Mouse (Mus musculus) CH12.LX (cell line): Measurements from ENCODE around the gene Clec1b. TPM values are rescaled to one million over a fixed set of nuclear protein-coding genes. Genes with fewer than 3 reads are reported as not detected.

Source experiments
- DNase-seq: peaks from one replicate; pipeline ENCODE4 v3.0.0-alpha.2; 2013; ENCODE audit errors: extremely low read depth
- H3K27ac ChIP-seq: 2 replicates; pipeline ENCODE4 v1.5.1; 2012; ENCODE audit warnings: low read depth, mild to moderate bottlenecking, control low read depth, moderate library complexity; ENCODE audit not compliant: insufficient read depth
- H3K27me3 ChIP-seq: replicated peaks from 2 replicates; pipeline ENCODE3; 2012; ENCODE audit warnings: inconsistent platforms
- H3K36me3 ChIP-seq, 2 experiments: replicated peaks in 1 of 2; 2 replicates each; pipeline versions ENCODE3 to v1.6.1; 2012; ENCODE audit warnings: inconsistent platforms in 1 of 2, low read length in 1 of 2, mild to moderate bottlenecking in 1 of 2, mixed read lengths in 1 of 2, moderate library complexity in 1 of 2; ENCODE audit not compliant: control insufficient read depth in 1 of 2, insufficient read depth in 1 of 2
- H3K4me1 ChIP-seq, 2 experiments: 2 replicates each; pipeline ENCODE4 v1.6.1; 2012; ENCODE audit warnings: inconsistent platforms in 1 of 2, moderate library complexity in 1 of 2; ENCODE audit not compliant: insufficient read depth in 2 of 2, control insufficient read depth in 1 of 2
- H3K4me2 ChIP-seq: 2 replicates; pipeline ENCODE4 v1.6.1; 2012; ENCODE audit warnings: low read depth, mild to moderate bottlenecking, control low read depth; ENCODE audit not compliant: poor library complexity, insufficient read depth, severe bottlenecking
- H3K4me3 ChIP-seq, 3 experiments: fragments of 150-350 bp in 1 of 3; sonication (generic) in 1 of 3; replicated peaks in 1 of 3; 2 replicates each; pipeline versions ENCODE3 to v1.5.1; 2011 to 2012; ENCODE audit warnings: low read depth in 2 of 3, low read length in 2 of 3, mild to moderate bottlenecking in 2 of 3, moderate library complexity in 2 of 3, control low read depth in 1 of 3, improper control_type of control experiment in 1 of 3, inconsistent platforms in 1 of 3, mixed read lengths in 1 of 3; ENCODE audit not compliant: poor library complexity in 1 of 3
- H3K79me2 ChIP-seq: replicated peaks from 2 replicates; pipeline ENCODE4 v1.6.1; 2012; ENCODE audit warnings: mild to moderate bottlenecking, moderate library complexity; ENCODE audit not compliant: control insufficient read depth, poor library complexity, insufficient read depth, severe bottlenecking; ENCODE audit errors: extremely low read depth
- H3K9ac ChIP-seq: 2 replicates; pipeline ENCODE4 v1.6.1; 2012; ENCODE audit warnings: low read depth, mild to moderate bottlenecking, control low read depth, moderate library complexity; ENCODE audit not compliant: insufficient read depth
- H3K9me3 ChIP-seq: replicated peaks from 2 replicates; pipeline ENCODE3; 2012; ENCODE audit warnings: low read length, inconsistent platforms, mixed read lengths
- CHD1 ChIP-seq: IDR thresholded peaks from 2 replicates; pipeline ENCODE4 v1.6.1; 2012; ENCODE audit warnings: low read depth, low read length, improper control_type of control experiment, inconsistent platforms
- CHD2 ChIP-seq: IDR thresholded peaks from 2 replicates; pipeline ENCODE4 v1.6.1; 2011; ENCODE audit warnings: low read length, improper control_type of control experiment
- CTCF ChIP-seq, 2 experiments: IDR thresholded peaks in 1 of 2; conservative IDR thresholded peaks in 1 of 2; 2 replicates each; pipeline ENCODE4 v1.5.1; 2011 to 2012; ENCODE audit warnings: low read depth in 2 of 2, low read length in 2 of 2, improper control_type of control experiment in 1 of 2, inconsistent platforms in 1 of 2, mild to moderate bottlenecking in 1 of 2, moderate library complexity in 1 of 2
- E2F4 ChIP-seq: IDR thresholded peaks from 2 replicates; pipeline ENCODE4 v1.6.1; 2011; ENCODE audit warnings: low read depth, low read length, improper control_type of control experiment; ENCODE audit not compliant: insufficient replicate concordance
- EP300 ChIP-seq: IDR thresholded peaks from 2 replicates; pipeline ENCODE4 v1.6.1; 2011; ENCODE audit warnings: low read length, improper control_type of control experiment
- HCFC1 ChIP-seq: IDR thresholded peaks from 2 replicates; pipeline ENCODE4 v1.6.1; 2012; ENCODE audit warnings: low read depth, mild to moderate bottlenecking, inconsistent platforms, low read length, improper control_type of control experiment
- IRF4 ChIP-seq: IDR thresholded peaks from 2 replicates; pipeline ENCODE4 v1.6.1; 2014; ENCODE audit warnings: low read depth, mild to moderate bottlenecking, inconsistent platforms, low read length, improper control_type of control experiment
- JUN ChIP-seq: IDR thresholded peaks from 2 replicates; pipeline ENCODE4 v1.6.1; 2011; ENCODE audit warnings: low read depth, mild to moderate bottlenecking, low read length, improper control_type of control experiment, moderate library complexity; ENCODE audit not compliant: insufficient read depth
- JUND ChIP-seq: conservative IDR thresholded peaks from 2 replicates; pipeline ENCODE4 v1.6.1; 2011; ENCODE audit warnings: low read depth, low read length, improper control_type of control experiment
- MAFK ChIP-seq: IDR thresholded peaks from 2 replicates; pipeline ENCODE4 v1.6.1; 2011; ENCODE audit warnings: low read length, improper control_type of control experiment; ENCODE audit not compliant: insufficient replicate concordance
- MAZ ChIP-seq: IDR thresholded peaks from 2 replicates; pipeline ENCODE4 v1.6.1; 2012; ENCODE audit warnings: low read depth, mild to moderate bottlenecking, inconsistent platforms, low read length, improper control_type of control experiment, moderate library complexity
- MXI1 ChIP-seq: IDR thresholded peaks from 2 replicates; pipeline ENCODE4 v1.6.1; 2011; ENCODE audit warnings: mild to moderate bottlenecking, low read depth, low read length, improper control_type of control experiment
- NELFE ChIP-seq: IDR thresholded peaks from 2 replicates; pipeline ENCODE4 v1.6.1; 2011; ENCODE audit warnings: low read depth, low read length, improper control_type of control experiment
- PAX5 ChIP-seq: IDR thresholded peaks from 2 replicates; pipeline ENCODE4 v1.6.1; 2012; ENCODE audit warnings: low read length, inconsistent platforms, mixed read lengths
- RAD21 ChIP-seq: IDR thresholded peaks from 2 replicates; pipeline ENCODE4 v1.6.1; 2011; ENCODE audit warnings: low read depth, mild to moderate bottlenecking, low read length, improper control_type of control experiment, moderate library complexity
- RCOR1 ChIP-seq: conservative IDR thresholded peaks from 2 replicates; pipeline ENCODE4 v1.6.1; 2012; ENCODE audit warnings: low read depth, mild to moderate bottlenecking, inconsistent platforms, low read length, improper control_type of control experiment
- SIN3A ChIP-seq: IDR thresholded peaks from 2 replicates; pipeline ENCODE4 v1.6.1; 2012; ENCODE audit warnings: low read length, improper control_type of control experiment, inconsistent platforms
- TCF12 ChIP-seq: IDR thresholded peaks from 2 replicates; pipeline ENCODE4 v1.6.1; 2014; ENCODE audit warnings: low read depth, mild to moderate bottlenecking, inconsistent platforms, low read length, improper control_type of control experiment
- USF2 ChIP-seq: conservative IDR thresholded peaks from 2 replicates; pipeline ENCODE4 v1.6.1; 2011; ENCODE audit warnings: low read depth, low read length, improper control_type of control experiment
- ZC3H11A ChIP-seq: IDR thresholded peaks from 2 replicates; pipeline ENCODE4 v1.6.1; 2012; ENCODE audit warnings: low read depth, mild to moderate bottlenecking, inconsistent platforms, low read length, improper control_type of control experiment
- ZMIZ1 ChIP-seq: IDR thresholded peaks from 2 replicates; pipeline ENCODE4 v1.6.1; 2012; ENCODE audit warnings: low read depth, mild to moderate bottlenecking, inconsistent platforms, low read length, improper control_type of control experiment
- dilution Hi-C: fragments of 300-500 bp; cut with MboI; formaldehyde crosslinking; loops from 2 replicates; pipeline ENCODE4 v1.14.3; 2020; ENCODE audit warnings: low sequenced_read_pairs; ENCODE audit not compliant: extremely low pct_unique_long_range_greater_than_20kb, extremely low pct_ligation_motif_present
- in situ Hi-C: fragments of 300-500 bp; cut with MboI; formaldehyde crosslinking; loops from 3 replicates; pipeline ENCODE4 v1.14.3; 2019; ENCODE audit warnings: low sequenced_read_pairs, low pct_ligation_motif_present, low pct_unique_long_range_greater_than_20kb, mixed read lengths
- polyA plus RNA-seq: library from polyadenylated mRNA; unstranded; fragments of >175 nt; gene quantifications from 2 replicates; pipeline ENCODE4 v1.2.1, GENCODE M21; 2012; ENCODE audit warnings: low read depth; ENCODE audit not compliant: insufficient read length
- total RNA-seq, 2 experiments: library from RNA; depleted of rRNA; stranded (reverse); fragments of 300-350 nt in 1 of 2; fragments of >200 nt in 1 of 2; gene quantifications; 2 replicates each; pipeline ENCODE4 v1.2.3; 2012 to 2014

Clec1b gene
- total and polyA plus RNA-seq, 3 experiments = not detected

DNA sequence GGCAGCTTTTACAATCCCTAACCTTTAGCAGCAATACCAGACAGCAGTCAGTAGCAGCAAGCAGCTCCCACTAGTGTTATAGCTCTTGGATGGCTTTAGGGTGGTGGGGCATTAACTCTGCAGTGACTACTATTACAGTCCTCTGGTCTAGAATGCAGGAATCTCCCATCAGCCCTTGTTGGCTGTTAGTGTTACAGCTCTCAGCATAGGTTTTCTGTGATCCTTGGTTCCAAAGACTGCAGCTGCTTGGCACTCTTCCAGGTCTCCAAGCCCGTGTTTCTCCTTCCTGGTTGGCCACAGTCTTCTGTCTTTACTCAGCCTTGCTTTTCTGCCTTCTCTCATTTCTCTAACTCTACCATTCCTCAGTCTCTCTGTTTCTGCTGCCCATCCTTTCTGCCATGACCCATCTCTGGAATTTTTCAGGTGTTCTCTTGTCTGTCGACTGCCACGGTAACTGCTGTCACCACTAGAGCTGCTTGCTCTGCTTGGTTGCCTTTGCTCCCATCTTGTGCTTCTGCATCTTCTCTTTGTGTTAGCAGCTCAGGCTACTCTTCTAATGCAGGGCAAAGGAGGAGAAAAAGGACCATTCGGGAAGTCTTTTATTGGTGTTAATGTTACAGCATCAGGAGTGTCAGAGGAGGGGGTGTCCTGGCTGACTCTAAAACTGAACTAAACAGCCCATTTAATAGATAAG lies 26.1 kb downstream of the Clec1b start:
- Histone ChIP-seq H3K27ac (no peak overlapping the region), H3K27me3 (no peaks in the 10 kb centered on the region), H3K9me3 (no peaks in the 10 kb centered on the region), H3K4me3 (no peak overlapping the region)
- in situ Hi-C loops = no loop called here
- no peak for TF ChIP-seq MAZ
- no peak for TF ChIP-seq JUN
- TF ChIP-seq NELFE = no peak
- TF ChIP-seq CHD2 = no peak
- TF ChIP-seq ZC3H11A = no peak
- TF ChIP-seq IRF4 = no peak
- TF ChIP-seq RAD21 = no peak
- no peak for TF ChIP-seq TCF12
- no peak for TF ChIP-seq MXI1
- TF ChIP-seq PAX5 = no peak
- TF ChIP-seq USF2 = no peak
- no peak for TF ChIP-seq E2F4
- no peak for TF ChIP-seq EP300
- TF ChIP-seq ZMIZ1 = no peak
- TF ChIP-seq JUND = no peak
- TF ChIP-seq MAFK = no peak
- TF ChIP-seq SIN3A = no peak
- TF ChIP-seq CHD1 = no peak
- TF ChIP-seq HCFC1 = no peak
- TF ChIP-seq, all 38 proteins: peak for 0
- dilution Hi-C loops = no loop called here
- Histone ChIP-seq H3K36me3 (no peaks in the 10 kb centered on the region), H3K4me1 (peaks cover 0 to 15% of the 10 kb centered on the region in 2 experiments; a peak in 2 of 4 replicates), H3K9ac (no peak overlapping the region), H3K4me2 (peak overlapping the region; percentile 29; the same call in 1 of the 2 replicates), H3K79me2 (no peaks in the 10 kb centered on the region)
- DNase-seq = no peak

DNA sequence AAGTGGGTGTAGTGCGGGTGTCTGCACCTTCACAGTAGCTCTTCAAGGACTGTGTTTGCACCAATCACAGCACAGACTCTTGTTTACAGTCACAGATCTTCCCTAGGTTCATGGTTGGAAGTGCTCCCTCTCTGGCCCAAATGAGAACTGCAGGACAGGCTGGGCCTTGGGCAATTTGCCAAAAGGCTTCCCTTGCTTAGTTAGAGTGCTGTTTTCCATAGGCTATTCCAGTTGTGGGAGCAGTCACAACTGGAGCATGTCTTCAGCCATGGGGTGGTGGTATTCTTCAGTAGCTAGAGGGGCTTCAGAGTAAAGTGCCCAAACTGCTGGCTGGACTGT lies 26.6 kb downstream of the Clec1b start:
- H3K27ac ChIP-seq = no peak overlapping the region
- no peaks in the 10 kb centered on the region for H3K79me2 ChIP-seq
- peaks cover 0 to 15% of the 10 kb centered on the region in 2 experiments; a peak in 2 of 4 replicates for H3K4me1 ChIP-seq
- no peak overlapping the region for H3K9ac ChIP-seq
- dilution Hi-C loops (no loop called here), in situ Hi-C loops (no loop called here)
- H3K36me3 ChIP-seq = no peaks in the 10 kb centered on the region
- no peaks in the 10 kb centered on the region for H3K27me3 ChIP-seq
- DNase-seq = peak; percentile 57
- no peak overlapping the region for H3K4me3 ChIP-seq
- TF ChIP-seq CTCF (conservative IDR thresholded peaks at IDR 0.05 in 1 of 2, IDR thresholded peaks at IDR 0.05 in 1 of 2; ENCODE audit: low read depth in 2 of 2, low read length in 2 of 2) = peak; percentile 70 to 98
- peak; percentile 5 for TF ChIP-seq RAD21
- no peak for TF ChIP-seq RCOR1
- TF ChIP-seq MAZ = no peak
- H3K4me2 ChIP-seq = peak overlapping the region; percentile 29; the same call in 1 of the 2 replicates
- no peaks in the 10 kb centered on the region for H3K9me3 ChIP-seq
